Mouse (Mus musculus): ENCODE measurements at regions not wholly inside any gene's neighbourhood (a gene's known extent, or its start where the extent isn't known, plus 50 kb on each side); places are given as distances from the start of the nearest gene placed in this dataset.

- H3K27ac ChIP-seq (ENCODE audit: control insufficient read depth, insufficient read depth, low read depth, low read length, poor library complexity), result no peak overlapping the region
- H3K4me1 ChIP-seq (ENCODE audit: control insufficient read depth, insufficient read depth, low read length), result no peaks in the 10 kb centered on the region; the same call in 1 of the 2 replicates
- no peak for TF ChIP-seq POLR2A (IDR thresholded peaks at IDR 0.05; ENCODE audit: borderline replicate concordance, control insufficient read depth, low read depth, low read length)
- no peak overlapping the region for H3K4me3 ChIP-seq (replicated peaks; ENCODE audit: control insufficient read depth, low read depth, low read length)
- 60% methylated on average over 5 of the region's 5 CpGs for WGBS
Measured at GRCm38 (mm10) chr10:96783966-96784365, 167.2 kb downstream of the Btg1 start.

GRCm38 (mm10) chr10:96786903-96787571, 170.2 kb downstream of the Btg1 start:
- no peak for TF ChIP-seq CTCF (IDR thresholded peaks at IDR 0.05; ENCODE audit: control insufficient read depth, insufficient read depth, low read length)
- no peak for TF ChIP-seq POLR2A (IDR thresholded peaks at IDR 0.05; ENCODE audit: borderline replicate concordance, control insufficient read depth, low read depth, low read length)
- no peaks in the 10 kb centered on the region; the same call in 1 of the 2 replicates for H3K4me1 ChIP-seq (ENCODE audit: control insufficient read depth, insufficient read depth, low read length)
- no peak overlapping the region for H3K27ac ChIP-seq (ENCODE audit: control insufficient read depth, insufficient read depth, low read depth, low read length, poor library complexity)
- 13% methylated on average over 8 of the region's 8 CpGs for WGBS
- no peak overlapping the region for H3K4me3 ChIP-seq (replicated peaks; ENCODE audit: control insufficient read depth, low read depth, low read length)

GRCm38 (mm10) chr10:96787572-96787946, 170.8 kb downstream of the Btg1 start:
- no peak overlapping the region for H3K27ac ChIP-seq (ENCODE audit: control insufficient read depth, insufficient read depth, low read depth, low read length, poor library complexity)
- WGBS, result 6% methylated on average over 1 of the region's 1 CpGs
- no peaks in the 10 kb centered on the region; the same call in 1 of the 2 replicates for H3K4me1 ChIP-seq (ENCODE audit: control insufficient read depth, insufficient read depth, low read length)
- TF ChIP-seq POLR2A (IDR thresholded peaks at IDR 0.05; ENCODE audit: borderline replicate concordance, control insufficient read depth, low read depth, low read length) (no peak), CTCF (IDR thresholded peaks at IDR 0.05; ENCODE audit: control insufficient read depth, insufficient read depth, low read length) (no peak)
- H3K4me3 ChIP-seq (replicated peaks; ENCODE audit: control insufficient read depth, low read depth, low read length), result no peak overlapping the region

GRCm38 (mm10) chr10:96788352-96789016, 171.7 kb downstream of the Btg1 start:
- TF ChIP-seq CTCF (IDR thresholded peaks at IDR 0.05; ENCODE audit: control insufficient read depth, insufficient read depth, low read length), result no peak
- Histone ChIP-seq H3K4me3 (replicated peaks; ENCODE audit: control insufficient read depth, low read depth, low read length) (no peak overlapping the region), H3K27ac (ENCODE audit: control insufficient read depth, insufficient read depth, low read depth, low read length, poor library complexity) (no peak overlapping the region), H3K4me1 (ENCODE audit: control insufficient read depth, insufficient read depth, low read length) (no peaks in the 10 kb centered on the region; the same call in 1 of the 2 replicates)
- WGBS, result 56% methylated on average over 8 of the region's 8 CpGs

DNA sequence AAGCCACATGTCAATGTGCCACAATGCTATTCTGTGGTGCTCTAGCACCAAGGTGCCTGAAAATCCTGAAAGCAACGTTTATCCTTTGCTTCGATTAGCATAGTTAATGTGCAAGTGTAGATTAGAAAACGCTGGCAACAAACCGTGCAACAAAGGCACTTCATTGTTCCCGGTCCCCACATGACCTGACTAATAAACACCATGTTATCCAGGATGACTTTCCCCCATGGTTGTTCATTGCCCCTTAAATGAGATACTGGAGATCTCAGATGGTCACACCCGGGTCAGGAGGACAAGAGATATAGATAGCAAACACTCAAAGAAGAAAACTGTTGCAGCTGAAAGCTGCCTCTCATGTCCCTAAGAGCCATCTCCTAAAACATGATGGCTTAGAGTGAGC, 180.3 kb downstream of the Btg1 start:
- 83% methylated on average over 6 of the region's 6 CpGs for WGBS
- Histone ChIP-seq H3K27ac (ENCODE audit: control insufficient read depth, insufficient read depth, low read depth, low read length, poor library complexity) (no peak overlapping the region), H3K4me3 (replicated peaks; ENCODE audit: control insufficient read depth, low read depth, low read length) (no peak overlapping the region), H3K4me1 (ENCODE audit: control insufficient read depth, insufficient read depth, low read length) (no peaks in the 10 kb centered on the region)
- no peak for TF ChIP-seq CTCF (IDR thresholded peaks at IDR 0.05; ENCODE audit: control insufficient read depth, insufficient read depth, low read length)
- TF ChIP-seq POLR2A (IDR thresholded peaks at IDR 0.05; ENCODE audit: borderline replicate concordance, control insufficient read depth, low read depth, low read length), result no peak

GRCm38 (mm10) chr10:96800801-96801200, 184.0 kb downstream of the Btg1 start:
- H3K4me1 ChIP-seq (ENCODE audit: control insufficient read depth, insufficient read depth, low read length), result no peaks in the 10 kb centered on the region
- no peak overlapping the region for H3K4me3 ChIP-seq (replicated peaks; ENCODE audit: control insufficient read depth, low read depth, low read length)
- 60% methylated on average over 3 of the region's 3 CpGs for WGBS
- H3K27ac ChIP-seq (ENCODE audit: control insufficient read depth, insufficient read depth, low read depth, low read length, poor library complexity), result no peak overlapping the region
- no peak for TF ChIP-seq CTCF (IDR thresholded peaks at IDR 0.05; ENCODE audit: control insufficient read depth, insufficient read depth, low read length)
- TF ChIP-seq POLR2A (IDR thresholded peaks at IDR 0.05; ENCODE audit: borderline replicate concordance, control insufficient read depth, low read depth, low read length), result no peak

DNA sequence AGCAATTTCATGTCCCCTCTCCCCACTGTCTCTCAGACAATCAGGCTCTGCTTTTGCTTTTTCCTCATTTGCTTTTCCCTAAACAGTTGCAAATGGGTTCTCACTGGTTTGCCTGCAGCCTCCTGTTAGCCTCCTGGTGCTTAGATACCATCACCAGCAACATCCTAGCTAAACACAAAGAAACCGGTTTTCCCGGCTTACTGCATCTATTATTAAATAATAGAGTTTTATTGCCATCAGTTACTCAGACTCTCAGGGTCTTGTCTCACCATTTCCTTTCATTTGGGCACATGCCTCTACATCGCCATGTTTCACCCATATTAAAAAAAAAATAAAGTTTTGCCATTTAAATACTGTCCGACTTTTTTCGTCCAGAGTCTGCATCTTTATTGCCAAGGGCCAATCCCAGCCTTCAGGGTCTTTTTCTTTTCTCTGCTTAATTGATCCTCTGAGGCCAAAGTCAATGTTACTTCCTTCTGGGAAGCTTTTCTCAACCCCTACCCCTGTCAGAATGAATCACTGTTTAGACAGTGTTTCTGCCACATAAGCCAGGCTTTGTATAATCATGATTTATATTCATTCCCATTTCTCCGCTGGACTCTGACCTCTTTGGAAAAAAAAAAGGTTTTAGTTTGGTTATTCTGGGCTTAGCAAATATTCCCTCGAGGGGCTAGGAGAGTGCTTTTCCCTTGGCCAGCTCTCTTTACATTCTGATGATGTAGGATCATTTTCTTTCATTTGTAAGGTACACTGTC, 187.4 kb downstream of the Btg1 start:
- WGBS, result 80% methylated on average over 7 of the region's 7 CpGs
- TF ChIP-seq POLR2A (IDR thresholded peaks at IDR 0.05; ENCODE audit: borderline replicate concordance, control insufficient read depth, low read depth, low read length), result no peak
- TF ChIP-seq CTCF (IDR thresholded peaks at IDR 0.05; ENCODE audit: control insufficient read depth, insufficient read depth, low read length), result no peak
- Histone ChIP-seq H3K27ac (ENCODE audit: control insufficient read depth, insufficient read depth, low read depth, low read length, poor library complexity) (no peak overlapping the region), H3K4me3 (replicated peaks; ENCODE audit: control insufficient read depth, low read depth, low read length) (no peak overlapping the region), H3K4me1 (ENCODE audit: control insufficient read depth, insufficient read depth, low read length) (no peaks in the 10 kb centered on the region)

DNA sequence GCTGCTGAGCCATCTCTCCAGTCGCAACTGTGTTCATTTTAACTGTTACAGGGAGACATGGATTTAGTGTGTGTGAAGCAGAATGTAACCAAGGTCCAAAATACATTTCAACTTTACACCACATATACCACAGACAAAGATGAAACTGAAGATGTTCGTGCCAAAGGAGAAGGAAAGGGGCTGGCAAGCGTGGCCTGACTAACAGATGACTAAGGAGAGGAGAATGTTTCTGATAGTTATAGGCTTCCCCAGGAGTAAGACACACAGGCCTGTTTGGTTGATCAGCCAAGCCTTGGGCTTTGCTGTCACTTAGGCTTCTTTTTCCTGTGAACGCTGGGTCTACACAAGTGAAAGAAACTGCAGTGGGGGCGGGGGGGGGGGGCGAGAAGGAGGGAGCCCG, 189.8 kb downstream of the Btg1 start:
- Histone ChIP-seq H3K4me1 (ENCODE audit: control insufficient read depth, insufficient read depth, low read length) (no peaks in the 10 kb centered on the region), H3K4me3 (replicated peaks; ENCODE audit: control insufficient read depth, low read depth, low read length) (no peak overlapping the region), H3K27ac (ENCODE audit: control insufficient read depth, insufficient read depth, low read depth, low read length, poor library complexity) (no peak overlapping the region)
- no peak for TF ChIP-seq POLR2A (IDR thresholded peaks at IDR 0.05; ENCODE audit: borderline replicate concordance, control insufficient read depth, low read depth, low read length)
- TF ChIP-seq CTCF (IDR thresholded peaks at IDR 0.05; ENCODE audit: control insufficient read depth, insufficient read depth, low read length), result no peak
- 76% methylated on average over 6 of the region's 7 CpGs for WGBS

All from bone marrow, adult 2 months (tissue).